Mouse (Mus musculus): ENCODE measurements around the gene Nhsl1. TPM values are rescaled to one million over a fixed set of nuclear protein-coding genes. Genes with fewer than 3 reads are reported as not detected.
"Not testable (repeated sequence)": the region's sequence is repeated elsewhere in the genome, so short reads cannot be mapped to it uniquely, and the experiment has no call there.

Nhsl1 gene
- polyA plus RNA-seq, 1 experiment from 2014 or later = 10.9 TPM

DNA sequence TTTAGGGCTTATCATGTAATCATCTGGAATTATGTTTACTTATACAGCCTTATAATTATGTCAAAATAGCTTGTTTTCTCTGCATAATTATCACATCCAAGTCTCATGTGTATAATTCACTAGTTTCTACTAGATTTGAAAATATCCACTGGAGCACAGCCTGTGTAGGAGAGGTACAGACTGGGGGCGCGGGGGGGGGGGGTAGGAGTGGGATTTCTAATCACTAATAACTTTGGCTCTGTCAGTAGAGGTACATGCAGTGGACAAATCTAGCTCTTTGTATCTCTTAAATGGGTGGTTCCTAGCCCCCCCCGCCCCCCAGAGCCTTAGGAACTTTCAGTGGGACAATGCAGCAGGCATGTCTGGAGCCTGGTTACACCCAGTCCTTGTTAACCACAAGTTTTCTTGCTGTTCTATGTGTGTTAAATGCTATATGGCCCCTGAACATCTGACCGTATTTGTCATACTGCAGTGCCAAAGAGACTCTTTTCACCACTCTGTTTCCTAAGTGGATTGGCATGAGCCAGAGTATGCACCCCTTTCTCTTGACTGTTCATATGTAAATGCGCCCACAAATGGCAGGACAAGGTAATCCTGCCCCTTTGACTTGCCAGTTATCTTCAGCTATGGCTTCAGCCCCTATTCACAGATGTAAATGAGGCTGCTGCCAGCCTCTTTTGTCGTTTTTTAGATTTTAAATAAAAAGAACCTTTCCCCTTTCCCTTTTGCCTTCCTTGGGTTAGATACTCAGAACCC is 127.0 kb downstream of the Nhsl1 start:
- Histone ChIP-seq H3K9ac (replicated peaks; ENCODE audit: low read depth, low read length) (no peak overlapping the region), H3K27ac (ENCODE audit: low read length) (no peak overlapping the region), H3K4me1 (ENCODE audit: control insufficient read depth, insufficient read depth, low read length) (peaks cover 10% of the 10 kb centered on the region), H3K27me3 (ENCODE audit: control insufficient read depth, insufficient read depth, low read length) (no peaks in the 10 kb centered on the region), H3K36me3 (ENCODE audit: control insufficient read depth, insufficient read depth, low read length) (no peaks in the 10 kb centered on the region), H3K4me2 (replicated peaks; ENCODE audit: low read depth, low read length) (no peak overlapping the region), H3K9me3 (ENCODE audit: control insufficient read depth, low read depth, low read length) (no peaks in the 10 kb centered on the region), H3K4me3 (ENCODE audit: low read depth, low read length) (no peak overlapping the region)
- no peak for ATAC-seq (ENCODE audit: insufficient number of reproducible peaks, insufficient read depth, low FRiP score, low read depth)
- 42% methylated on average over 6 of the region's 6 CpGs for WGBS

DNA sequence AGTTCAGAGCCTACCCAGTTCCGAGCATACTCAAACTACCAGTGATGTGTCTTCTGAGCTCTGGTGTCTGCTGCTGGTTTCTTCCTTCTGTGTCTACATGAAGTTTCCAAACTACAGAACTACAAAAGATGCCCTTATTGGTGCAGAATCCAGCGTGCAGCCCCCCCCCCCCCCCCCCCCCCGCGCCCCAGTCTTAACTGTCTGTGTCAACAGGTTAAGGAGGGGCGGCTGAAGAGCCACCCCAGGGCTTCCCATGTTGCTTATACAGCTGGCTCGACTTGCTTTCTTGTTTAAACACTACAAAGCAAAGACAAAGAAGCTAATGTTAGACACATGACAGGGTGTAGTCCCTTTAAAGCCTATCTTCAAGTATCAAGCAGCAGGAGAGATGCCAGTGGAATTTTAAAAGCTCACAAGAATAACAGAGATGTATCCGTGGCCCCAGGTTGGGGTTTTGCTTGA is 127.6 kb downstream of the Nhsl1 start:
- Histone ChIP-seq H3K27ac (ENCODE audit: low read length) (no peak overlapping the region), H3K9ac (replicated peaks; ENCODE audit: low read depth, low read length) (no peak overlapping the region), H3K36me3 (ENCODE audit: control insufficient read depth, insufficient read depth, low read length) (no peaks in the 10 kb centered on the region), H3K4me2 (replicated peaks; ENCODE audit: low read depth, low read length) (no peak overlapping the region), H3K4me3 (ENCODE audit: low read depth, low read length) (no peak overlapping the region), H3K9me3 (ENCODE audit: control insufficient read depth, low read depth, low read length) (no peaks in the 10 kb centered on the region), H3K27me3 (ENCODE audit: control insufficient read depth, insufficient read depth, low read length) (no peaks in the 10 kb centered on the region), H3K4me1 (ENCODE audit: control insufficient read depth, insufficient read depth, low read length) (peaks cover 10% of the 10 kb centered on the region)
- WGBS = 19% methylated on average over 5 of the region's 7 CpGs
- no peak for ATAC-seq (ENCODE audit: insufficient number of reproducible peaks, insufficient read depth, low FRiP score, low read depth)

DNA sequence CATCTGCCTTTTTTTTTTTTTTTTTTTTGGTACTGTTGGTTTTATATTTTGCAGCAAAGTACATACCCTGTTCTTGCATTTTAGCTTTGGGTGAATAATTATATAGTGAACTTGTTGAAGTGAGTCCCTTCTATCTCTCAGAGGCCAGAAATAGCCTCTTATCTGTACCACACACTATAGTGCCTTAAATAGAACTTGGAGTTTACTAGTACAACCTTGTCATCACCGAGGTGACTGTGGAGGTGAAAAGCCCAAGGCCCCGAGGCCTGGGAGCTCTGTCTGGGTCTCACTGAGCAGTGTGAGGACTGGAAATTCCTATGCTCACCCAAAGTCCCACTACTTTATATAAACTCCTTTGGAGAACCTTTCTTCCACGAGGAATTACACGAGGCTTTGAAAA is 128.5 kb downstream of the Nhsl1 start:
- ATAC-seq (ENCODE audit: insufficient number of reproducible peaks, insufficient read depth, low FRiP score, low read depth) = no peak
- no peak overlapping the region for H3K4me3 ChIP-seq (ENCODE audit: low read depth, low read length)
- WGBS = 35% methylated on average over 4 of the region's 4 CpGs

DNA sequence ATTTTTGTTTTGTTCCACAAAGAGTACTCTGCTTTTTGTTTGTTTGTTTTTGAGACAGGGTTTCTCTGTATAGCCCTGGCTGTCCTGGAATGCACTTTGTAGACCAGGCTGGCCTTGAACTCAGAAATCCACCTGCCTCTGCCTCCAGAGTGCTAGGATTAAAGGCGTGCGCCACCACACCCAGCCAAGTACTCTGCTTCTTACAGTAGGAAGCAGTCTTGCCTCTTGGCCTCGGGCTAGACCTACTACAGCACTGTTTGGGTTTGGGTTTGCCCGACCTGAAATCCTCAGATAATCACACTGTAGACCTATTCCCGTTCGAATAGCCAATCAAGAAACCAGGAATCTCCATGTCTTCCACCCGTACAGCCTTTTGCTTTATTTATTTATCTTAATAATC is 130.1 kb downstream of the Nhsl1 start:
- H3K36me3 ChIP-seq (ENCODE audit: control insufficient read depth, insufficient read depth, low read length); H3K4me2 ChIP-seq (replicated peaks; ENCODE audit: low read depth, low read length); H3K9me3 ChIP-seq (ENCODE audit: control insufficient read depth, low read depth, low read length); H3K4me1 ChIP-seq (ENCODE audit: control insufficient read depth, insufficient read depth, low read length); H3K27ac ChIP-seq (ENCODE audit: low read length); H3K4me3 ChIP-seq (ENCODE audit: low read depth, low read length); H3K9ac ChIP-seq (replicated peaks; ENCODE audit: low read depth, low read length); H3K27me3 ChIP-seq (ENCODE audit: control insufficient read depth, insufficient read depth, low read length); ATAC-seq (ENCODE audit: insufficient number of reproducible peaks, insufficient read depth, low FRiP score, low read depth): not testable (repeated sequence)
- WGBS = 81% methylated on average over 7 of the region's 7 CpGs

More for the DNA sequence above, 128.5 kb downstream of the Nhsl1 start:
- Histone ChIP-seq H3K4me2 (replicated peaks; ENCODE audit: low read depth, low read length) (no peak overlapping the region), H3K36me3 (ENCODE audit: control insufficient read depth, insufficient read depth, low read length) (no peaks in the 10 kb centered on the region), H3K27me3 (ENCODE audit: control insufficient read depth, insufficient read depth, low read length) (no peaks in the 10 kb centered on the region), H3K27ac (ENCODE audit: low read length) (no peak overlapping the region), H3K4me1 (ENCODE audit: control insufficient read depth, insufficient read depth, low read length) (peaks cover 10% of the 10 kb centered on the region), H3K9ac (replicated peaks; ENCODE audit: low read depth, low read length) (no peak overlapping the region), H3K9me3 (ENCODE audit: control insufficient read depth, low read depth, low read length) (no peaks in the 10 kb centered on the region)

DNA sequence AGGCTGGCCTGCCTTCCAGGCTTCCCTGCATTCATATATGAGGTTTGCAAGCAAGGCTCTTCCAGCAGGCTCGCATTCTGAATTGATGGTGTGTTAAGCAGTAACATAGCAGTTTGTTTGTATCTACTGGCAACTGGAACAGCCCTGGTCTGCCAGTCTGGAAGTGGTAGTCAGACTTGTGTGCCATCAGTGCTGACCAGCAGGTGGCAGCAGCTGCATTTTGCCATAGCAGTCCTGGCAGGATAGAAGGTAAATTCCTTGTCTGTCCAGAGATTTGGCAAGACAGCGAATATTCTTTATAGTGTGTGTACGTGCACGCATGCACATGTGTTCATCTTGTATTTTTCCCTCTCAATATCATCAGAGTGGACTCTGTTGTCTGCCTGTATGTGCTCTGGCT is 134.6 kb downstream of the Nhsl1 start:
- no peak overlapping the region for H3K9ac ChIP-seq (replicated peaks; ENCODE audit: low read depth, low read length)
- H3K27ac ChIP-seq (ENCODE audit: low read length) = no peak overlapping the region
- ATAC-seq (ENCODE audit: insufficient number of reproducible peaks, insufficient read depth, low FRiP score, low read depth) = peak; percentile 57; the same call in 1 of the 2 replicates
- H3K4me2 ChIP-seq (replicated peaks; ENCODE audit: low read depth, low read length) = no peak overlapping the region
- H3K4me3 ChIP-seq (ENCODE audit: low read depth, low read length) = no peak overlapping the region
- no peaks in the 10 kb centered on the region for H3K27me3 ChIP-seq (ENCODE audit: control insufficient read depth, insufficient read depth, low read length)
- no peaks in the 10 kb centered on the region for H3K4me1 ChIP-seq (ENCODE audit: control insufficient read depth, insufficient read depth, low read length)
- no peaks in the 10 kb centered on the region for H3K9me3 ChIP-seq (ENCODE audit: control insufficient read depth, low read depth, low read length)
- no peaks in the 10 kb centered on the region for H3K36me3 ChIP-seq (ENCODE audit: control insufficient read depth, insufficient read depth, low read length)
- 32% methylated on average over 4 of the region's 4 CpGs for WGBS

- no peaks in the 10 kb centered on the region for H3K27me3 ChIP-seq (ENCODE audit: control insufficient read depth, insufficient read depth, low read length)
- no peak overlapping the region for H3K27ac ChIP-seq (ENCODE audit: low read length)
- 67% methylated on average over 3 of the region's 3 CpGs for WGBS
- no peaks in the 10 kb centered on the region for H3K36me3 ChIP-seq (ENCODE audit: control insufficient read depth, insufficient read depth, low read length)
- ATAC-seq (ENCODE audit: insufficient number of reproducible peaks, insufficient read depth, low FRiP score, low read depth) = no peak
- H3K9me3 ChIP-seq (ENCODE audit: control insufficient read depth, low read depth, low read length) = no peaks in the 10 kb centered on the region
- H3K9ac ChIP-seq (replicated peaks; ENCODE audit: low read depth, low read length) = no peak overlapping the region
- H3K4me3 ChIP-seq (ENCODE audit: low read depth, low read length) = no peak overlapping the region
- no peaks in the 10 kb centered on the region for H3K4me1 ChIP-seq (ENCODE audit: control insufficient read depth, insufficient read depth, low read length)
- H3K4me2 ChIP-seq (replicated peaks; ENCODE audit: low read depth, low read length) = no peak overlapping the region
Observed at GRCm38 (mm10) chr10:18454161-18454560, 135.4 kb downstream of the Nhsl1 start.

- Histone ChIP-seq H3K9ac (replicated peaks; ENCODE audit: low read depth, low read length) (no peak overlapping the region), H3K36me3 (ENCODE audit: control insufficient read depth, insufficient read depth, low read length) (no peaks in the 10 kb centered on the region), H3K27ac (ENCODE audit: low read length) (no peak overlapping the region), H3K27me3 (ENCODE audit: control insufficient read depth, insufficient read depth, low read length) (no peaks in the 10 kb centered on the region), H3K4me1 (ENCODE audit: control insufficient read depth, insufficient read depth, low read length) (no peaks in the 10 kb centered on the region), H3K4me3 (ENCODE audit: low read depth, low read length) (no peak overlapping the region), H3K9me3 (ENCODE audit: control insufficient read depth, low read depth, low read length) (no peaks in the 10 kb centered on the region), H3K4me2 (replicated peaks; ENCODE audit: low read depth, low read length) (no peak overlapping the region)
- 90% methylated on average over 10 of the region's 10 CpGs for WGBS
- ATAC-seq (ENCODE audit: insufficient number of reproducible peaks, insufficient read depth, low FRiP score, low read depth) = no peak
Observed at GRCm38 (mm10) chr10:18455301-18455920, 136.6 kb downstream of the Nhsl1 start.

DNA sequence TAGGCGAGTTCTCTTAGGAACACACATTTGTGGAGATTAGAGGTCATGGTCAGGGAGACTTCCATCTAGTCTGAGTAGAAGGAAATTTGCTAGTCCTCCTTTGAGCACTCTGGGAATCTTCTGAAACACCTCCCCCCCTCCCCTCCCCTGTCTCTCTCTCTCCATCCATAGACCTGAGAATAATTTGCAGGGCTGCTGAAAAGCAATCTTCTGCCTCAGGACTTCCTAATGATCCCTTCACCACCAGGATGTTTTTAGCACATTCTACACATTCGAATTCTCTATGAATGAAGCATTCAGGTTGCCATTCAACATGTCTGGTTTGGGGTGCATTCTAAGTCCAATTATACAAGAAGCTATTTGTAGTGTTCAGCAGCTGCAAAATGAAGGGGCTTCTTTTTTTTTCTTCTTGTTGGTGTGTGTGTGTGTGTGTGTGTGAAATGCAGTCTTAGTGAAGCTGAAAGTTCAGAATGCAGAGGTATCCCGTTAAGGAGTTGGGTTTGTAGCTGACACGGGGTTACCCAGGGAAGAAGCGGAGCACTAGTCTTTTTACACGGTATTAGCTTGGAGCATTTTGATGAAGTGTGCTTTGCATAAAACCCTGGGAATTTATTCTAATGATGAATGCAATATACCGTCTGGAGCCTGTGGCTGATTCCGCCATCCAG is 139.2 kb downstream of the Nhsl1 start:
- H3K4me1 ChIP-seq (ENCODE audit: control insufficient read depth, insufficient read depth, low read length) = no peaks in the 10 kb centered on the region
- no peaks in the 10 kb centered on the region for H3K9me3 ChIP-seq (ENCODE audit: control insufficient read depth, low read depth, low read length)
- H3K4me3 ChIP-seq (ENCODE audit: low read depth, low read length) = no peak overlapping the region
- no peak overlapping the region for H3K4me2 ChIP-seq (replicated peaks; ENCODE audit: low read depth, low read length)
- no peak overlapping the region for H3K9ac ChIP-seq (replicated peaks; ENCODE audit: low read depth, low read length)
- no peaks in the 10 kb centered on the region for H3K27me3 ChIP-seq (ENCODE audit: control insufficient read depth, insufficient read depth, low read length)
- ATAC-seq (ENCODE audit: insufficient number of reproducible peaks, insufficient read depth, low FRiP score, low read depth) = no peak
- no peaks in the 10 kb centered on the region for H3K36me3 ChIP-seq (ENCODE audit: control insufficient read depth, insufficient read depth, low read length)
- H3K27ac ChIP-seq (ENCODE audit: low read length) = no peak overlapping the region
- WGBS = 60% methylated on average over 8 of the region's 8 CpGs
